Mouse (Mus musculus) lung, postnatal 0 days (tissue): Measurements from ENCODE around the gene St8sia4.

Experiments used
- CTCF ChIP-seq: IDR thresholded peaks from 2 replicates; pipeline ENCODE4 v1.5.1; 2016; ENCODE audit warnings: antibody characterized with exemption, mild to moderate bottlenecking
- EP300 ChIP-seq: IDR thresholded peaks from 2 replicates; pipeline ENCODE4 v1.6.1; 2016; ENCODE audit warnings: antibody characterized with exemption, mild to moderate bottlenecking, control low read depth

- TF ChIP-seq CTCF (no peak), EP300 (no peak)
These were observed 48.7 kb downstream of the St8sia4 start for GRCm38 (mm10) chr1:95618647-95619046.
